Comparison of ENCODE assay signal across 26 mouse cellular contexts in the genomic region with DNA sequence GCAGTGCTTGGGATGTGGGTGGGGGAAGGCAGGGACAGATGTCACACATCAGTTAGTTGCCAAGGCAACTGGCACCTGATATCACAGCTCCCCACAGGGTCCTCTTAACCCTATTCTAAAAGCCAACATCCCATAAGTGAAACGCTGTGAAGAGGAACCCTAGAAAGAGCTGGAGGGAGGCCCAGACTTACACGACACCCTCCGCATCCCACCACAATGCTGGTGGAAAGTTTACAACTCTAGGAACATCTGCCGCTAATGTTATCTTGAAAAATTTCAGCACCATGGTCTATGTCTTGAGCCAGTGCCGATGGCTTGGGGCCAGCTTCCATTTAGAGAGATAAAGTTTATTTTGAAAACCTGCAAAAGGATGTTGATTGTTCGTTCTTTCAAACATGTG.
DNase-seq lines count a peak whose midpoint lies in the region; TF ChIP-seq lines count a peak whose summit lies in the region.
"Had no signal": no experiment of that assay in that cellular context is flagged by ENCODE, and none has a peak within 500 bp of the region (broad histone marks: within the 10 kb centered on the region; RNA-seq: fewer than 3 reads in every experiment).

No protein-coding gene starts in this region.

- no peaks in the 10 kb centered on the region for H3K36me3 ChIP-seq in forebrain, embryonic 10.5 days (replicated peaks)
- H3K36me3 ChIP-seq: embryonic facial prominence, embryonic 13.5 days; kidney, embryonic 15.5 days; limb, embryonic 12.5 days; liver, embryonic 15.5 days; lung, embryonic 15.5 days; midbrain, embryonic 12.5 days; neural tube, embryonic 12.5 days; stomach, embryonic 15.5 days had no signal

- 88% methylated on average over 6 of the region's 6 CpGs for WGBS in forebrain, embryonic 10.5 days

- H3K27ac ChIP-seq in layer of hippocampus, adult 2 months, result no peak overlapping the region
- H3K27ac ChIP-seq in forebrain, embryonic 10.5 days, result no peak overlapping the region
- H3K27ac ChIP-seq: embryonic facial prominence, embryonic 13.5 days; kidney, embryonic 15.5 days; left cerebral cortex, adult 2 months; limb, embryonic 12.5 days; liver, embryonic 15.5 days; lung, embryonic 15.5 days; midbrain, embryonic 12.5 days; neural tube, embryonic 12.5 days; stomach, embryonic 15.5 days had no signal

- no peak for TF ChIP-seq CTCF in layer of hippocampus, adult 2 months (conservative IDR thresholded peaks at IDR 0.05)

- intact Hi-C loops in left cerebral cortex, postnatal 25 days (cut with DNase I), result loop anchor here (5.0 kb wide), 1 partner anchor 130 kb away; no protein-coding TSS in a partner anchor

- H3K27me3 ChIP-seq in forebrain, embryonic 10.5 days (ENCODE audit: poor library complexity, severe bottlenecking), result no peaks in the 10 kb centered on the region
- H3K27me3 ChIP-seq: embryonic facial prominence, embryonic 13.5 days; limb, embryonic 12.5 days; liver, embryonic 15.5 days; lung, embryonic 15.5 days; midbrain, embryonic 12.5 days; neural tube, embryonic 12.5 days; stomach, embryonic 15.5 days had no signal

- DNase-seq in layer of hippocampus, adult 11-12 months (ENCODE audit: low spot score), result peak; percentile 5
- no peak for DNase-seq in layer of hippocampus, adult 2 months (ENCODE audit: low spot score in 2 of 2)
- peak; percentile 3 for DNase-seq in ovary, postnatal 14 days (ENCODE audit: low spot score)
- no peak for DNase-seq in ovary, postnatal 10 days (ENCODE audit: low spot score)
- peak; percentile 22 to 70 for DNase-seq in left cerebral cortex, postnatal 25 days (ENCODE audit: low spot score in 2 of 2)
- no peak for DNase-seq in embryo, embryonic 11 days
- no peak for DNase-seq in forebrain, embryonic 10.5 days (ENCODE audit: extremely low spot score, low spot score)
- DNase-seq: adrenal gland, postnatal 10 days; cerebellum, adult 11 months; cerebellum, adult 9-10 months; gastrocnemius, postnatal 10 days; kidney, adult 18-20 months; kidney, postnatal 25 days; thymus, adult 18-20 months; thymus, postnatal 36 days had no signal

- H3K4me3 ChIP-seq in layer of hippocampus, adult 2 months, result no peak overlapping the region
- H3K4me3 ChIP-seq in forebrain, embryonic 10.5 days, result no peak overlapping the region
- H3K4me3 ChIP-seq: embryonic facial prominence, embryonic 13.5 days; kidney, embryonic 15.5 days; left cerebral cortex, adult 2 months; limb, embryonic 12.5 days; liver, embryonic 15.5 days; lung, embryonic 15.5 days; megakaryocyte, embryonic 14.5 days; midbrain, embryonic 12.5 days; myocyte; neural tube, embryonic 12.5 days; stomach, embryonic 15.5 days had no signal

- no peaks in the 10 kb centered on the region for H3K4me1 ChIP-seq in forebrain, embryonic 10.5 days
- H3K4me1 ChIP-seq: embryonic facial prominence, embryonic 13.5 days; kidney, embryonic 15.5 days; limb, embryonic 12.5 days; liver, embryonic 15.5 days; lung, embryonic 15.5 days; megakaryocyte, embryonic 14.5 days; midbrain, embryonic 12.5 days; neural tube, embryonic 12.5 days; stomach, embryonic 15.5 days had no signal

- no peaks in the 10 kb centered on the region for H3K9me3 ChIP-seq in forebrain, embryonic 10.5 days
- H3K9me3 ChIP-seq: embryonic facial prominence, embryonic 13.5 days; kidney, embryonic 15.5 days; limb, embryonic 12.5 days; liver, embryonic 15.5 days; lung, embryonic 15.5 days; megakaryocyte, embryonic 14.5 days; midbrain, embryonic 12.5 days; neural tube, embryonic 12.5 days; stomach, embryonic 15.5 days had no signal

Comparison
In these comparisons a context has a peak if more than half of its experiments do, and no peak if none do; other contexts are left out.
1. DNase-seq: peak in layer of hippocampus, adult 11-12 months (single experiment), ovary, postnatal 14 days (single experiment) and left cerebral cortex, postnatal 25 days (2 of 2); none in layer of hippocampus, adult 2 months (0 of 2), ovary, postnatal 10 days (single experiment), embryo, embryonic 11 days (single experiment) and forebrain, embryonic 10.5 days (single experiment).